1 mouse cellular context compared by ENCODE assay signal in the genomic region with DNA sequence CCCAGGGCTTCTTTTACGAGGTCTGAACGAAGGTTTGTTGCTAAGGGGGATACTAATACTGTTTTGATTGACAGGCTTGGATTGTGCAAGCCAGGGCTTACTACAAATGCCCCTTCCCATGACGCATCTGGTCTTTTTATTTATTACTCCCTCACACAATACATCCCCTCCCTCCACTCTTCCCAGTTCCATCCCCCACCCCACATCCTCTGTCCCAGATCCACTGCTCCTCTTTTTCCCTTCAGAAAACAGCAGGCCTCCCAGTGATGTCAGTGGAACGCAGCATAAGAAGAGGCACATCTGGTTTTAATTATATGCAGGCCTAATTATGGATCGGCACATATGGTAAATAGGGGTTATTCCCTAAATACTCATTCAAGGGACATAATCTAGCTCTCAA.
TF ChIP-seq lines count a peak whose summit lies in the region.

No protein-coding gene starts in this region.

TF ChIP-seq in myocyte, 11 proteins besides CTCF, POLR2A, EP300 and RAD21:
- no peak for TF ChIP-seq TCF12 (IDR thresholded peaks at IDR 0.05; ENCODE audit: insufficient read depth, poor library complexity, severe bottlenecking)
- no peak for TF ChIP-seq CEBPB (IDR thresholded peaks at IDR 0.05; ENCODE audit: insufficient read depth, poor library complexity, severe bottlenecking)
- TF ChIP-seq MAX (IDR thresholded peaks at IDR 0.05; ENCODE audit: low read depth), result no peak
- TF ChIP-seq TCF3 (IDR thresholded peaks at IDR 0.05; ENCODE audit: insufficient read length, low read depth), result no peak
- no peak for TF ChIP-seq MYOG (IDR thresholded peaks at IDR 0.05; ENCODE audit: control insufficient read depth in 1 of 3, insufficient read depth in 1 of 3, insufficient read length in 2 of 3, low read depth in 2 of 3)
- TF ChIP-seq USF1 (IDR thresholded peaks at IDR 0.05; ENCODE audit: low read depth), result no peak
- no peak for TF ChIP-seq E2F4 (IDR thresholded peaks at IDR 0.05; ENCODE audit: insufficient read depth)
- TF ChIP-seq POLR2AphosphoS2 (IDR thresholded peaks at IDR 0.05; ENCODE audit: insufficient read length, low read depth), result no peak
- no peak for TF ChIP-seq SRF (IDR thresholded peaks at IDR 0.05; ENCODE audit: control insufficient read depth, insufficient read length, low read depth)
- TF ChIP-seq MYOD1 (IDR thresholded peaks at IDR 0.05; ENCODE audit: control insufficient read depth in 1 of 3, insufficient read length in 2 of 3, low read depth in 2 of 3), result no peak
- TF ChIP-seq REST (IDR thresholded peaks at IDR 0.05; ENCODE audit: insufficient read depth, insufficient read length), result no peak
